Mouse (Mus musculus) stomach, postnatal 0 days (tissue): Measurements from ENCODE around the gene Dlg2.

Experiments used
- CTCF ChIP-seq: IDR thresholded peaks from 2 replicates; pipeline ENCODE4 v1.5.1; 2016; ENCODE audit warnings: antibody characterized with exemption, low read depth, mild to moderate bottlenecking, moderate library complexity
- EP300 ChIP-seq: optimal IDR thresholded peaks from 2 replicates; pipeline ENCODE3; 2016; ENCODE audit warnings: antibody characterized with exemption

DNA sequence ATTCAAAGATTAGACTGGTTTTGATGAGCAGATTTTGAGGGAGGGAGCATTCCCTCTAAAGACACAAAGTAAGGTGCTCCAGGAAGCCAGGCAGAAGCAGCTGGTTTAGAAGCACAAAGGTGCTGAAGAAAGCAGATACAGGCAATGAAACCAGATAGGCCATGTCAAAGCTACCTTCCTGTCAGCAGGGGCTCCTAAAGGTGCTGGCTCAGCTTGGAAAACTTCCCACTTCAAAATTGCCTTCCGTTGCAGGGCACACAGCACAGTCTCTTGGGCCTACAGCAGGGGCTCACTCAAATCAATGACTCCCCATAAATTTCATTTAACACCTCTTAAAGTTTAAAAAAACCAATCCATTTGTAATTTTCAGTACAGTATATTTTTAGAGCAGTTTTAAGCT lies 1843.0 kb downstream of the Dlg2 start:
- TF ChIP-seq CTCF (no peak), EP300 (no peak)
